Mouse (Mus musculus) G1E (cell line): ENCODE measurements at regions not wholly inside any gene's neighbourhood (a gene's known extent, or its start where the extent isn't known, plus 50 kb on each side); places are given as distances from the start of the nearest gene placed in this dataset.

Experiments used
- CTCF ChIP-seq: IDR thresholded peaks from 2 replicates; pipeline ENCODE4 v1.5.1; 2012; ENCODE audit warnings: low read depth, low read length, inconsistent platforms, mixed read lengths
- GATA1 ChIP-seq: IDR thresholded peaks from 2 replicates; pipeline ENCODE4 v1.6.1; 2012; ENCODE audit warnings: borderline replicate concordance, low read length, inconsistent platforms, mixed read lengths
- GATA2 ChIP-seq: IDR thresholded peaks from 2 replicates; pipeline ENCODE4 v1.6.1; 2012; ENCODE audit warnings: low read depth, low read length, inconsistent platforms, borderline replicate concordance
- POLR2AphosphoS5 ChIP-seq: IDR thresholded peaks from 2 replicates; pipeline ENCODE4 v1.6.1; 2012; ENCODE audit warnings: low read depth, low read length, inconsistent platforms; ENCODE audit not compliant: insufficient replicate concordance
- TAL1 ChIP-seq: conservative IDR thresholded peaks from 2 replicates; pipeline ENCODE4 v1.6.1; 2012; ENCODE audit warnings: low read depth, low read length, inconsistent platforms, mixed read lengths

- TF ChIP-seq CTCF, result no peak
- TF ChIP-seq GATA2, result no peak
- TF ChIP-seq GATA1, result no peak
- no peak for TF ChIP-seq TAL1
- TF ChIP-seq POLR2AphosphoS5, result no peak
These were observed 60.1 kb upstream of the Kcnj6 start for GRCm38 (mm10) chr16:95057596-95057995.
